20 mouse cellular contexts compared by ENCODE assay signal in the genomic region with DNA sequence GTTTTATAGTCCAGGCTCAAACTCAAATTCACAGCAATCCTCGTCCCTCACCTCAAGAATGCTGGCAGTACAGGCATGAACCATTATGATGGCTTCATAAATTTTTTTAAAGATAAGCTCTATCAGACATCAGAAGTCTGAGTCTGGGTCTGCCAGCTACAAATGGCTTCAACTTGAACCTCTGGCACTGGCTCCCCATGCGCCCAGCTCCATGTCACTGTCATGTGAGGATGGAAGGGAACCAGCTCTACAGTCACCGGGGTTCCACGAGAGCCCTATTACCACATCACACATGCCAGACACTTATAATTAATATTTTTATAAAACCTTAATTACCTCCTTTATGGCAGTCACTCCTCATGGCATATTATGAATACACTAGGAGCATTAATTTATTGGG. TPM values are rescaled to one million over a fixed set of nuclear protein-coding genes. Genes with fewer than 3 reads are reported as not detected.
DNase-seq lines count a peak whose midpoint lies in the region; ATAC-seq and TF ChIP-seq lines count a peak whose summit lies in the region.
"Had no signal": no experiment of that assay in that cellular context is flagged by ENCODE, and none has a peak within 500 bp of the region (broad histone marks: within the 10 kb centered on the region; RNA-seq: fewer than 3 reads in every experiment).

No protein-coding gene starts in this region.

- no peak overlapping the region for H3K9ac ChIP-seq in liver, postnatal 0 days (replicated peaks)
- H3K9ac ChIP-seq in intestine, postnatal 0 days (ENCODE audit: low read depth, low read length): no peak overlapping the region
- H3K9ac ChIP-seq: embryonic facial prominence, embryonic 15.5 days; hindbrain, embryonic 15.5 days had no signal

- ATAC-seq in liver, postnatal 0 days: no peak
- ATAC-seq in intestine, postnatal 0 days: 0 out of 2 replicates have a peak, but pooled peaks have one; percentile 25
- ATAC-seq: forebrain, embryonic 16.5 days had no signal

- TF ChIP-seq EP300 in liver, postnatal 0 days (IDR thresholded peaks at IDR 0.05; ENCODE audit: low read depth): no peak

- no peak for TF ChIP-seq CTCF in liver, postnatal 0 days (IDR thresholded peaks at IDR 0.05; ENCODE audit: low read depth)
- no peak for TF ChIP-seq CTCF in intestine, postnatal 0 days (IDR thresholded peaks at IDR 0.05; ENCODE audit: low read depth)

- H3K9me3 ChIP-seq in heart, embryonic 10.5 days: no peaks in the 10 kb centered on the region
- H3K9me3 ChIP-seq in liver, postnatal 0 days (ENCODE audit: low read length): no peaks in the 10 kb centered on the region
- no peaks in the 10 kb centered on the region for H3K9me3 ChIP-seq in intestine, postnatal 0 days (ENCODE audit: control insufficient read depth)
- H3K9me3 ChIP-seq: embryonic facial prominence, embryonic 15.5 days; forebrain, embryonic 10.5 days; hindbrain, embryonic 10.5 days; hindbrain, embryonic 15.5 days had no signal

- 0 out of 2 replicates have a peak overlapping the region, but pooled peaks have one; percentile 47 for H3K4me2 ChIP-seq in liver, postnatal 0 days (ENCODE audit: low read depth, low read length)
- H3K4me2 ChIP-seq in intestine, postnatal 0 days (replicated peaks; ENCODE audit: low read depth): peak overlapping the region; percentile 48
- H3K4me2 ChIP-seq: embryonic facial prominence, embryonic 15.5 days; hindbrain, embryonic 15.5 days had no signal

- DNase-seq in heart, embryonic 10.5 days (ENCODE audit: low spot score): no peak
- no peak for DNase-seq in heart, postnatal 4 days
- DNase-seq in liver, postnatal 0 days: no peak
- DNase-seq in liver: no peak
- peak; percentile 23 for DNase-seq in retina, embryonic 14.5 days (ENCODE audit: low spot score)
- no peak for DNase-seq in retina, postnatal 1 day
- DNase-seq in layer of hippocampus, adult 18-20 months (ENCODE audit: low spot score in 2 of 2): no peak
- DNase-seq: adrenal gland, adult 2 months; adrenal gland, postnatal 25 days; cerebellum, adult 2 months; embryo, embryonic 11 days; gastrocnemius, postnatal 10 days; heart, postnatal 10 days had no signal

- 0 out of 2 replicates have a peak overlapping the region, but pooled peaks have one; percentile 73 for H3K27ac ChIP-seq in heart, embryonic 10.5 days
- peak overlapping the region; percentile 71; the same call in 1 of the 2 replicates for H3K27ac ChIP-seq in liver, postnatal 0 days (ENCODE audit: low read depth)
- H3K27ac ChIP-seq in intestine, postnatal 0 days (ENCODE audit: low read depth, low read length): no peak overlapping the region
- H3K27ac ChIP-seq: embryonic facial prominence, embryonic 15.5 days; forebrain, embryonic 10.5 days; hindbrain, embryonic 10.5 days; hindbrain, embryonic 15.5 days had no signal

- H3K27me3 ChIP-seq in heart, embryonic 10.5 days (ENCODE audit: insufficient read depth, poor library complexity, severe bottlenecking): no peaks in the 10 kb centered on the region
- H3K27me3 ChIP-seq in liver, postnatal 0 days (ENCODE audit: insufficient read depth, low read length): no peaks in the 10 kb centered on the region
- no peaks in the 10 kb centered on the region for H3K27me3 ChIP-seq in intestine, postnatal 0 days (replicated peaks; ENCODE audit: control insufficient read depth, insufficient read depth, low read length)
- H3K27me3 ChIP-seq: embryonic facial prominence, embryonic 15.5 days; hindbrain, embryonic 15.5 days had no signal

- H3K4me3 ChIP-seq in heart, embryonic 10.5 days: no peak overlapping the region
- no peak overlapping the region for H3K4me3 ChIP-seq in liver, postnatal 0 days (ENCODE audit: low read depth, low read length)
- H3K4me3 ChIP-seq in intestine, postnatal 0 days (ENCODE audit: low read depth, low read length): no peak overlapping the region
- H3K4me3 ChIP-seq: embryonic facial prominence, embryonic 15.5 days; erythroblast, embryonic 14.5 days; forebrain, embryonic 10.5 days; hindbrain, embryonic 10.5 days; hindbrain, embryonic 15.5 days had no signal

- H3K36me3 ChIP-seq in heart, embryonic 10.5 days: no peaks in the 10 kb centered on the region
- H3K36me3 ChIP-seq in liver, postnatal 0 days (replicated peaks; ENCODE audit: insufficient read depth, low read length): no peaks in the 10 kb centered on the region
- H3K36me3 ChIP-seq in intestine, postnatal 0 days (ENCODE audit: control insufficient read depth, insufficient read depth): no peaks in the 10 kb centered on the region
- H3K36me3 ChIP-seq: embryonic facial prominence, embryonic 15.5 days; forebrain, embryonic 10.5 days; hindbrain, embryonic 10.5 days; hindbrain, embryonic 15.5 days had no signal

- WGBS in heart, embryonic 10.5 days: 65% methylated on average over 4 of the region's 4 CpGs
- WGBS in liver, postnatal 0 days (ENCODE audit: insufficient replicate concordance): 66% methylated on average over 4 of the region's 4 CpGs
- WGBS in intestine, postnatal 0 days: 35% methylated on average over 4 of the region's 4 CpGs

- peaks cover 67% of the 10 kb centered on the region for H3K4me1 ChIP-seq in heart, embryonic 10.5 days
- peaks cover 13% of the 10 kb centered on the region; the same call in 1 of the 2 replicates for H3K4me1 ChIP-seq in liver, postnatal 0 days (ENCODE audit: insufficient read depth)
- H3K4me1 ChIP-seq in intestine, postnatal 0 days (replicated peaks; ENCODE audit: control insufficient read depth, insufficient read depth, low read length): peaks cover 11% of the 10 kb centered on the region

RNA-seq across cellular contexts. Expression of a gene that starts 51.9 kb away (rescaled TPM):
- 10.0 and 10.5 TPM in 2 replicates for polyA plus RNA-seq in heart, embryonic 10.5 days (2016; fragmentation: Nextera tagmentation; extraction: Ambion mirVana)
- 10 to 100 TPM; 38.9 to 40.6 TPM for total RNA-seq in heart, postnatal 4 days (2021)
- 1.2 and 1.9 TPM in 2 replicates for polyA plus RNA-seq in liver, postnatal 0 days (2015; fragmentation: Nextera tagmentation; extraction: Ambion mirVana)
- 4.2 and 5.4 TPM in 2 replicates for polyA plus RNA-seq in intestine, postnatal 0 days (2015; fragmentation: Nextera tagmentation; extraction: Ambion mirVana)
- 10 to 100 TPM; 45.0 to 46.1 TPM for total RNA-seq in layer of hippocampus, adult 18-20 months (2021)
